Mouse (Mus musculus) embryonic facial prominence, embryonic 10.5 days (tissue): Measurements from ENCODE around the gene Erbb2. TPM values are rescaled to one million over a fixed set of nuclear protein-coding genes. Genes with fewer than 3 reads are reported as not detected.

Source experiments
- DNase-seq: peaks from one replicate; pipeline ENCODE4 v3.0.0-alpha.2; 2017; ENCODE audit warnings: low spot score
- H3K27ac ChIP-seq: fragments of 300-500 bp; sonication (generic); replicated peaks from 2 replicates; pipeline ENCODE4 v1.5.1; 2016; ENCODE audit warnings: mild to moderate bottlenecking
- H3K27me3 ChIP-seq: fragments of 300-500 bp; sonication (generic); replicated peaks from 2 replicates; pipeline ENCODE4 v1.6.1; 2016; ENCODE audit warnings: low read depth, mild to moderate bottlenecking; ENCODE audit not compliant: poor library complexity, severe bottlenecking
- H3K36me3 ChIP-seq: fragments of 300-500 bp; sonication (generic); replicated peaks from 2 replicates; pipeline ENCODE4 v1.6.1; 2016; ENCODE audit warnings: mild to moderate bottlenecking, moderate library complexity
- H3K4me1 ChIP-seq: fragments of 300-500 bp; sonication (generic); 2 replicates; pipeline ENCODE4 v1.6.1; 2016
- H3K4me3 ChIP-seq: fragments of 300-500 bp; sonication (generic); 2 replicates; pipeline ENCODE4 v1.5.1; 2016; ENCODE audit warnings: mild to moderate bottlenecking, moderate library complexity
- H3K9me3 ChIP-seq: fragments of 300-500 bp; sonication (generic); 2 replicates; pipeline ENCODE4 v1.6.1; 2016; ENCODE audit warnings: mild to moderate bottlenecking
- WGBS: fragments of 180-500 bp; shearing (Covaris S2); methylation state at CpG from one replicate; pipeline ENCODE4 v1.1.7; 2016; 5-methylcytosine and 5-hydroxymethylcytosine counted together
- polyA plus RNA-seq: library from polyadenylated mRNA; unstranded; fragments of >200 nt; fragmentation: Nextera tagmentation; extraction: Ambion mirVana; gene quantifications from 2 replicates; pipeline ENCODE4 v1.2.1, GENCODE M21; 2016

Gene Erbb2
- 27.5 and 29.5 TPM in 2 replicates for polyA plus RNA-seq

- peaks cover 10% of the 10 kb centered on the region for H3K36me3 ChIP-seq
- no peaks in the 10 kb centered on the region for H3K9me3 ChIP-seq
- H3K4me3 ChIP-seq: peak within 1 kb of the TSS; percentile 96
- peaks cover 64% of the 10 kb centered on the region for H3K4me1 ChIP-seq
- DNase-seq: peak; percentile 93
- peaks cover 43% of the 10 kb centered on the region for H3K27me3 ChIP-seq
- under 1% methylated on average over 49 of the region's 49 CpGs for WGBS
- peak within 1 kb of the TSS; percentile 93 for H3K27ac ChIP-seq
Observed at GRCm38 (mm10) chr11:98412273-98412796, at the start of gene Erbb2. TSS of gene Erbb2 (plus strand) at chr11:98412470.

DNA sequence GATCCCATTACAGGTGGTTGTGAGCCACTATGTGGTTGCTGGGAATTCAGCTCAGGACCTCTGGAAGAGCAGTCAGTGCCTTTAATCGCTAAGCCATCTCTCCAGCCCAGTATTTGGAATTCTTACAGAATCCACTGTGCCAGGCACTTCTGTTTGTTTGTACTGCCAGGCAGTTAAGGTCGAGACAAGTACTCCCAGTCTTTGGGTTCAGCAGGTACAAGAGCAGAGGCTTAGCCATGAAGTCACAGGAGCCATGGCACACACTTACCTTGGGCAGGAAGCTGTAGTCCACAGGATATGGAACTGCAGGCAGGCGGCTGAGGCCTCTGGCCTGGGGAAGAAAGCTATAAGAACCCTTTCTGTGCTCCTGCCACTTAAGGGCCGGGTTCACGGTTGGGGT lies 48.5 kb upstream of the Erbb2 start:
- WGBS: 81% methylated on average over 5 of the region's 5 CpGs
- Histone ChIP-seq H3K4me1 (peaks cover 41% of the 10 kb centered on the region), H3K9me3 (no peaks in the 10 kb centered on the region), H3K27me3 (no peaks in the 10 kb centered on the region), H3K27ac (no peak overlapping the region), H3K4me3 (no peak overlapping the region), H3K36me3 (no peaks in the 10 kb centered on the region; the same call in 1 of the 2 replicates)
- DNase-seq: no peak

DNA sequence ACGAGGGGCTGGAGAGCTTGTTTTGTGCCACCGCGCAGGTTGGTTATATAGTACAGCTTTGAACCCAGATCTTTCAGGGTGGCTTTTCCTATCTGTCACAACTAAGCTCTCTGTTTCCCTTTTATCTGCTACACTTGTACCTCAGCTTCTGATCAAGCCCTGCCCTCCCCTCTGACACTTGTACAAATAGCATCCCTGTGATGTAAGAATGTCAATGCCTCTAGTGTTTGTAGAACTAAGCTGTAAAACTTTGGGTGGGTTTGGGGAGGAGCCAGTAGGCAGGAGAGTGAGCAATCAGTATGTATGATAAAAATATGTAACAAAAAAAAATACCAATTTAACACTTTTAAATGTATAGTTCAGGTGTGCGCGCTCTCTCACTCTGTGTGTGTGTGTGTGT lies 47.9 kb upstream of the Erbb2 start:
- no peaks in the 10 kb centered on the region for H3K9me3 ChIP-seq
- peaks cover 35% of the 10 kb centered on the region for H3K4me1 ChIP-seq
- no peak overlapping the region for H3K4me3 ChIP-seq
- no peaks in the 10 kb centered on the region; the same call in 1 of the 2 replicates for H3K36me3 ChIP-seq
- H3K27me3 ChIP-seq: no peaks in the 10 kb centered on the region
- H3K27ac ChIP-seq: no peak overlapping the region
- WGBS: 91% methylated on average over 5 of the region's 5 CpGs
- no peak for DNase-seq

DNA sequence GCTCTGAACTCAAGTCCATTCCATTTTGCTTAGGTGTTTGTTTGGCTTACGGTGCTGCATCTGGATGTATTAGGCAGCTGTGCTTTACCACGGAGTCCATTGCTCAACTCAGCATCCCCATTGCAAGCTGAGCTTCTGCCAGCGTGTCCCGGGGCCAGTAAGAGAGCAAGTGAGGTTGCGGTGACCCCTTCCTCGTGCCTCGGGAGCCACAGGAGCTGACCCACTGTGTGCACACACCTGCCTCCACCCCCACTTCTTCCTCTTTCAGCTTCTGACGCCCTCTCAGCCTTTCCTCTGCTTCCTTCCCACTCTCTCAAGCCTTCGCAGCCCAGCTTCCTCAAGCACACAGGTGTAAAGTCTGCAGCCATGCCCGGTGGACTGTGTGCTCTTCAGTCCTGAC lies 46.0 kb upstream of the Erbb2 start:
- H3K27ac ChIP-seq: no peak overlapping the region
- H3K27me3 ChIP-seq: no peaks in the 10 kb centered on the region
- WGBS: 78% methylated on average over 10 of the region's 10 CpGs
- DNase-seq: no peak
- H3K9me3 ChIP-seq: no peaks in the 10 kb centered on the region
- no peaks in the 10 kb centered on the region; the same call in 1 of the 2 replicates for H3K36me3 ChIP-seq
- H3K4me1 ChIP-seq: peaks cover 28% of the 10 kb centered on the region
- no peak overlapping the region for H3K4me3 ChIP-seq

- DNase-seq: no peak
- peaks cover 28% of the 10 kb centered on the region for H3K4me1 ChIP-seq
- no peaks in the 10 kb centered on the region for H3K27me3 ChIP-seq
- no peak overlapping the region for H3K27ac ChIP-seq
- no peaks in the 10 kb centered on the region for H3K9me3 ChIP-seq
- WGBS: 85% methylated on average over 10 of the region's 10 CpGs
- no peaks in the 10 kb centered on the region; the same call in 1 of the 2 replicates for H3K36me3 ChIP-seq
- H3K4me3 ChIP-seq: no peak overlapping the region
Observed at GRCm38 (mm10) chr11:98367171-98367862, 45.0 kb upstream of the Erbb2 start.

DNA sequence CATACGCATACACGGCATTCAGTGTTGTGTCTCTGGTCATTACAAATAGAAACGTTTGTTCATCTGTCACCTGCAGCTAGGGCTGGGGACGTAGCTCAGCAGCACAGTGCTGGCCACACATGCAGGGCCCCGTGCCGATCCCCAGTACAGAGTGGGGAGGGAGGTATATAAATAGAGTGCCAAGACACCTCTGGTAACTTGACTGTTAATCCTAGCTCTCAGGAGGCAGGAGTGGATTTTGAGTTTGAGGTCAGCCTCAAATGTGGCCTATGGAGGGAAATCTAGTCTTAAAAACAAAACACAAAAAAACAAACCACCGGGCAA lies 44.4 kb upstream of the Erbb2 start:
- 84% methylated on average over 7 of the region's 7 CpGs for WGBS
- no peak for DNase-seq
- H3K9me3 ChIP-seq: no peaks in the 10 kb centered on the region
- H3K4me1 ChIP-seq: peaks cover 26% of the 10 kb centered on the region
- no peaks in the 10 kb centered on the region; the same call in 1 of the 2 replicates for H3K36me3 ChIP-seq
- no peak overlapping the region for H3K27ac ChIP-seq
- no peak overlapping the region for H3K4me3 ChIP-seq
- H3K27me3 ChIP-seq: no peaks in the 10 kb centered on the region

GRCm38 (mm10) chr11:98369337-98369736 lies 42.9 kb upstream of the Erbb2 start:
- Histone ChIP-seq H3K9me3 (no peaks in the 10 kb centered on the region), H3K27me3 (no peaks in the 10 kb centered on the region), H3K27ac (no peak overlapping the region), H3K36me3 (peaks cover 9% of the 10 kb centered on the region), H3K4me1 (peaks cover 23% of the 10 kb centered on the region), H3K4me3 (no peak overlapping the region)
- DNase-seq: no peak
- WGBS: 82% methylated on average over 6 of the region's 6 CpGs

DNA sequence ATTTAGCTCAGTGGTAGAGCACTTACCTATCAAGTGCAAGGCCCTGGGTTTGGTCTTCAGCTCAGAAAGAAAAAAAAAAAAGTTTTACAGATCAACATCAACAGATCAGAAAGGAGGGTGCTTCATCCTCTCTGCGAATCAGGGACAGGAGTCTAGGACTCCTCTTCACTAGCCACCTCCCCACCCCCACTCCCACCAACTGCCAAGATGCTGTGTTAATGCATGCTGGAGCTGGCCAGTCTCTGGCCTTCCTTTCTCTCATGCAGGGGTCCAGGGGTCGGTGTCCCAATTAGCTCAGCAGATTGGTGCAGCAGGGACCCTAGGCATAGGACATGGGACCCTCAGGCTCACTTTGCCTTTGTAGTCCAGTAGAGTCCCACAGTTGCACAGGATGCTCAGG lies 41.7 kb upstream of the Erbb2 start:
- Histone ChIP-seq H3K36me3 (peaks cover 21% of the 10 kb centered on the region), H3K4me3 (no peak overlapping the region), H3K27me3 (no peaks in the 10 kb centered on the region), H3K9me3 (no peaks in the 10 kb centered on the region), H3K27ac (0 out of 2 replicates have a peak overlapping the region, but pooled peaks have one; percentile 75), H3K4me1 (peaks cover 23% of the 10 kb centered on the region)
- WGBS: 79% methylated on average over 2 of the region's 2 CpGs
- no peak for DNase-seq

GRCm38 (mm10) chr11:98371556-98372240 lies 40.6 kb upstream of the Erbb2 start:
- 35% methylated on average over 10 of the region's 10 CpGs for WGBS
- H3K27me3 ChIP-seq: no peaks in the 10 kb centered on the region
- H3K36me3 ChIP-seq: peaks cover 32% of the 10 kb centered on the region
- DNase-seq: peak; percentile 39
- no peaks in the 10 kb centered on the region for H3K9me3 ChIP-seq
- H3K4me3 ChIP-seq: peak overlapping the region; percentile 32
- H3K4me1 ChIP-seq: peaks cover 23% of the 10 kb centered on the region
- peak overlapping the region; percentile 75 for H3K27ac ChIP-seq

GRCm38 (mm10) chr11:98372406-98372805 lies 39.9 kb upstream of the Erbb2 start:
- H3K36me3 ChIP-seq: peaks cover 39% of the 10 kb centered on the region
- peak; percentile 71 for DNase-seq
- WGBS: 7% methylated on average over 2 of the region's 2 CpGs
- peaks cover 26% of the 10 kb centered on the region for H3K4me1 ChIP-seq
- H3K9me3 ChIP-seq: no peaks in the 10 kb centered on the region
- peak overlapping the region; percentile 75; the same call in 1 of the 2 replicates for H3K27ac ChIP-seq
- 0 out of 2 replicates have a peak overlapping the region, but pooled peaks have one; percentile 32 for H3K4me3 ChIP-seq
- no peaks in the 10 kb centered on the region for H3K27me3 ChIP-seq

DNA sequence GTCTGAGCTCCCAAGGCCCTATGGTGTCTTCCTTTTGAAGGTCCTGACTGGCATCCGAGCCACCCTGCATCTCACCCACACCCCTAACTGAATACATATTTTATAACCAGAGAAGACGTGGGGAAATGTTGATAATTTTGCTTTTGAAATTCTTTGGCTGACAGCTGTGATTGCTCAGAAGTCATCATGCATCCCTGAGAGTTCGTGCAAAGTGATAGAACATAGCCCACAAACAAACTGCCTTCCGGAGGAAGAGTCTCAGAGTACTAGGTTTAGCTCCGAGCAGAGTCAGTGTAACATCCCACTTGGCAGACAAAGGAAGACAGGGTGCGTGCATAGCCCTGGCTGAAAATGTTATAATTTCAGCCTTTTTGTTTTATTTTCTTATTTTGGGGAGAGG lies 39.0 kb upstream of the Erbb2 start:
- 88% methylated on average over 6 of the region's 6 CpGs for WGBS

GRCm38 (mm10) chr11:98374266-98374665 lies 38.0 kb upstream of the Erbb2 start:
- DNase-seq: no peak
- Histone ChIP-seq H3K4me1 (peaks cover 26% of the 10 kb centered on the region), H3K27me3 (no peaks in the 10 kb centered on the region), H3K4me3 (no peak overlapping the region), H3K36me3 (peaks cover 58% of the 10 kb centered on the region), H3K27ac (no peak overlapping the region), H3K9me3 (no peaks in the 10 kb centered on the region)
- WGBS: 83% methylated on average over 8 of the region's 8 CpGs

More for the DNA sequence above, 39.0 kb upstream of the Erbb2 start:
- H3K4me1 ChIP-seq: peaks cover 26% of the 10 kb centered on the region
- no peaks in the 10 kb centered on the region for H3K9me3 ChIP-seq
- H3K36me3 ChIP-seq: peaks cover 48% of the 10 kb centered on the region
- H3K27me3 ChIP-seq: no peaks in the 10 kb centered on the region
- no peak overlapping the region for H3K4me3 ChIP-seq
- H3K27ac ChIP-seq: no peak overlapping the region
- no peak for DNase-seq

DNA sequence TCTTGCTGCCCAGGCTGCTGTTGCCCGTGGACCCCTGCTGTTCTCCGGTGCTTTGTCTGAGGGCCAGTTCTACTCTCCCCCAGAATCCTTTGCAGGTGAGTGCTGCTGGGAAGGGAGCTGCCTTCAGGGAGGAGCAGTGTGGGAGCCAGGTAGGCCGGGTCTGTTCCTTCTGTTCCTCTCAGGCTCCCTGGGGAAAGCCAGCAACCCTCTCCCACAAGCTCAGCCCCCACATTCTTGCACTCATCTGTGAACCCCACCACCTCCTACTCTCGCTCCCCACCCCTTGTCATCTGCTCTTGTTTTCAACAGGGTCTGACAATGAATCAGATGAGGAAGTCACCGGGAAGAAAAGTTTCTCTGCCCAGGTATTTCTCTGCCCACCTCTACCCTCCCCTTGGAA lies 35.5 kb upstream of the Erbb2 start:
- Histone ChIP-seq H3K36me3 (peaks cover 79% of the 10 kb centered on the region), H3K27ac (no peak overlapping the region), H3K27me3 (no peaks in the 10 kb centered on the region), H3K4me3 (no peak overlapping the region), H3K9me3 (no peaks in the 10 kb centered on the region), H3K4me1 (peaks cover 11% of the 10 kb centered on the region)
- WGBS: 65% methylated on average over 5 of the region's 5 CpGs
- DNase-seq: no peak
